Mouse (Mus musculus) adrenal gland, postnatal 14 days (tissue): ENCODE measurements around the gene Hist1h4j. TPM values are rescaled to one million over a fixed set of nuclear protein-coding genes. Genes with fewer than 3 reads are reported as not detected.

Experiments
- DNase-seq: peaks from one replicate; pipeline ENCODE4 v3.0.0; 2021; ENCODE audit warnings: mixed read lengths
- total RNA-seq: library from RNA; stranded (reverse); gene quantifications from 2 replicates; pipeline ENCODE4 v1.2.3, GENCODE M21; 2021

Hist1h4j gene
- total RNA-seq, 1 experiment from 2014 or later: 49.4 TPM

GRCm38 (mm10) chr13:21727948-21728572, 6.8 kb upstream of the Hist1h4j start:
- DNase-seq: no peak

DNA sequence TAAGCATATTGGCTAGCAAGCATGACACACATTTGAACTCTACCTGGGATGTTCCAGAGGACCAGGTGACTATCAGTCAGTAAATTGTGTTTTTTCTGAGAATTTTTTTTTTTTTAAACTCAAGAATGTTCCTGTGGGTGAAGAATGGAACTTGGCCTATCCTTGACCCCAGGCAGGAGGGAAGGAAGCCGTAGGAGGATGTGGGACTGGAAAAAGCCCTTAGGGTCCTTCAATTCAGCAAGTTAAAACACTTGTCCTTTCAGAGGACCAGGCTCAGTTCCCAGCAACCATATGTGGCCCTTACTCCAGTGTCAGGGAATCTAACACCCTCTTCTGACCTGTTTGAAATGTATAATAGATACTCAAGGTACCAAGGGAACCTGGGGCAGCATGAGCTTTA, 5.3 kb upstream of the Hist1h4j start:
- DNase-seq: no peak

GRCm38 (mm10) chr13:21733466-21733865, 1.4 kb upstream of the Hist1h4j start:
- no peak for DNase-seq

DNA sequence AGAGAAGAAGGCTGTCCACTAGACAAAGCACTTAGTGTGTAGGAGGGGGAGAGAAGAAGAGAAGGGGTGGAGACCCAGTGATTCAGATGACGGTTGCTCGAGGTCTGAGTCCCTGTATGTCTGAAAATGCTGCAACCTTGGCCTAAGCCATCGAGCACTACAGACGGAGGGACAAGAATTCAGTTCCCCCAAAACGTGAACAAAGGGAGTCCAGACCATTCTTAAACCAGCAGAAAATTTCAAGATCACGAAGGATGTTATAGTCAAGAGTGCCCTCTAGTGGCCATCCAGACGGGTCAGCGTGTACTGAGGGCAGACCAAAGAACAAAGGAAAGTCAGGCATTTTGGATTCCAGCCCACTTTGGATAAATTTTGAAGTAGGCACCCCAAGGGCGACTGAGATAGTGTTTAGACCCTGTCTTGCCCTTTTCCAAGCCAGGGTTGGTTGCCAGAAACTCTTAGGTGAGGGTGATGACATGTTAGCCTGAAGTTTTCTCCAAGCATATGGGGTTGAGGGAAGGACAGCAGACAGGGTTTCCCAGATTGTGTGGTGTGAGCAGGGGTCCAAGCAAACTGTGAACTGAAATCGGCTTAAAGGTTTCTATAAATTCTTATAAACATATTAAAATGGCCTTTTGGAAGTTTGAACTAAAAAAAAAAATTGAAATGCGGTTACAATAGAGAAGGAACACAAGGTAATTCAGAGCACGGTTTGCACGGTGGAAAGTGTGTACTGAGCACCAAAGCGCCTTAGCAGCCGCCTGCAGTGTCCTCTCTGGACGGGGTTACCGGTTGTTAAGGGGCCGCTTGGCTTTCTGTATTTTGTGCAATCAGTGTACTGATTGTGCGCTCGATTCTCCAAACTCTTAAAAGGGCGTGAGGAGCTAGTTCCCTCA, 606 bp upstream of the Hist1h4j start:
- peak; percentile 88 for DNase-seq

DNA sequence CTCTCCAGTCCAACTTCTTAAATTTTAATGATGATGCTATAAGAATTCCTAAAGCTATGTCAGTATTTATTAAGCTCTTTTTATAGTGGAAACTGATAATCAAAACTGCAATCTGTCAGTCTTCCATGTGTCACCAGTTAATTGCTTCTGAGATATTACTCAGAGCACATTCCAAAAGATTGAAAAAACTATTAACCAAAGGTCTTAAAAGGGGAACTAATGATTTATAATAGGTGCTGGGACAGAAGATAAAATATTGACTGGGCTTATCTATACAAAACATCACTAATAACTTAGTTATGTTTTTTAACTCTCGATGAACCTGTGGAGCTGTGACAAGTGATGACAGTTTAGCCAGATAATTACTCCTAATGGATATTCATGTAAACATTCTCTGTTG, 10.1 kb downstream of the Hist1h4j start:
- no peak for DNase-seq

GRCm38 (mm10) chr13:21749387-21750158, 14.7 kb downstream of the Hist1h4j start:
- DNase-seq: no peak

- DNase-seq: peak; percentile 94
These were observed 15.5 kb downstream of the Hist1h4j start, which contains the start of gene Hist1h4k for GRCm38 (mm10) chr13:21750159-21751017. Gene Hist1h4k, minus strand, starts transcription at chr13:21750505.

DNA sequence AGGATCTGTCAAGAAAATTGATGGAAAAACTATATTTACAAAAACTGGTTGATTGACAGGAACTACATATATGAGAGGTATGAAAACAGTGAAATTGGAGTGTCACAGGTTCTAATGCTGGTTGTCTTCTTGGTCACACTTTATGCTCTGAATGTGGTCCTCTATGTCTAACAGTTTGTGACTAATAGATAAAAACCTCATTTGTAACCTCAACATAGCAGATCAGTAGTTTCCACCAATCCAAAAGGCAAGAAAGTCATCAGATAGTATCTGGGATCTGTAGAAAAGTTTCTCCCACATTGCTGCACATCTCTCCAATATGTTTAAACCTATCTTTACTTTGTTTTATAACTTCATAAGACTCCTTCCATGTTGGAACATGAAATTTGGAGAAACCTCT, 16.6 kb downstream of the Hist1h4j start:
- DNase-seq: no peak

- DNase-seq: no peak
These were observed 17.0 kb downstream of the Hist1h4j start for GRCm38 (mm10) chr13:21751827-21752226.

GRCm38 (mm10) chr13:21752356-21752755, 17.5 kb downstream of the Hist1h4j start:
- no peak for DNase-seq

DNA sequence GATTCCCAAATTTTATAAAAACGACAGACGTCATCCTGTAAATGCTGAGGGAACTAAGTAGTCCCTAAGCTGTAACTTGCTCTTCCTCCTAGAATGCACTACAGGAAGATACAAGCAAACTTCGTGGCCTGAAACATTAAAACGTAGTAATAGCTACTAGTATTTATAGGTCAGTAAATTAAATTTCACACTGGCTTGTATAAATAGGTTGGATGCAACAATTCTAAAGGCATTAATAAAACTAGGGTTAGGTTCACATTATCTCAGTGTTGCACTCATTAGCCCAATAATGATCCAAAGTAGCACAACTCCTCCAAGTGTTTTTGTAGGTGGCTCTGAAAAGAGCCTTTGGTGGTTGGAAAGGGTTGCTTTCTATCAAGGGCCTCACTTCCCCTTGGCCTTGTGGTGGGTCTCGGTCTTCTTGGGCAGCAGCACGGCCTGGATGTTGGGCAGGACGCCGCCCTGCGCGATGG, 18.2 kb downstream of the Hist1h4j start:
- DNase-seq: no peak

GRCm38 (mm10) chr13:21753524-21754285, 18.8 kb downstream of the Hist1h4j start, which contains the start of the genes Hist1h2ak and Hist1h2bn:
Gene Hist1h2ak, minus strand, starts transcription at chr13:21753827.
Gene Hist1h2bn, plus strand, starts transcription at chr13:21754123.
- peak; percentile 68 for DNase-seq

DNA sequence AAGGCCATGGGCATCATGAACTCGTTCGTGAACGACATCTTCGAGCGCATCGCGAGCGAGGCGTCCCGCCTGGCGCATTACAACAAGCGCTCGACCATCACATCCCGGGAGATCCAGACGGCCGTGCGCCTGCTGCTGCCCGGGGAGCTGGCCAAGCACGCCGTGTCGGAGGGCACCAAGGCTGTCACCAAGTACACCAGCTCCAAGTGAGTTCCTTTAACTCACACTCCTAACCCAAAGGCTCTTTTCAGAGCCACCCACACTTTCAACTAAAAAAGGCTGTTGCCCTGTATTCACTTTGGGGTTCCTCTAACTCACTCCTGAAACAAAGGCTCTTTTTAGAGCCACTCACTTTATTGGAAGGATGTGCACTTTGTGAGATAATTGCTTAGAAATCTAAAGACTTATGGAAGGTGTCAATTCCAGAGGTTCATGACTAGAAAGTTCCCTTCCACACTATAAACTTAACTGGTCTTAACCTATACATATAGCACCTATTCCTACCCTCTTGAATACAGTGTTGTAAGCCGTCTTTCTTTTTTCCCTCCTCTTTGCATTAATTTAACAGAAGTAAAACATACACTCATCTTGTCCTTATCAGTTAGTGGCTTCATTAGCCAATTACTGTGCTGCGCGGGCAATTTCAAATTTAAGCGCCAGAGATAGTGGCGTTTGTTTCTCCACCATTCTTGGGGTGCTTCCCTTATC, 19.6 kb downstream of the Hist1h4j start:
- peak; percentile 59 for DNase-seq

- DNase-seq: no peak
These were observed 20.8 kb downstream of the Hist1h4j start for GRCm38 (mm10) chr13:21755707-21756106.

DNA sequence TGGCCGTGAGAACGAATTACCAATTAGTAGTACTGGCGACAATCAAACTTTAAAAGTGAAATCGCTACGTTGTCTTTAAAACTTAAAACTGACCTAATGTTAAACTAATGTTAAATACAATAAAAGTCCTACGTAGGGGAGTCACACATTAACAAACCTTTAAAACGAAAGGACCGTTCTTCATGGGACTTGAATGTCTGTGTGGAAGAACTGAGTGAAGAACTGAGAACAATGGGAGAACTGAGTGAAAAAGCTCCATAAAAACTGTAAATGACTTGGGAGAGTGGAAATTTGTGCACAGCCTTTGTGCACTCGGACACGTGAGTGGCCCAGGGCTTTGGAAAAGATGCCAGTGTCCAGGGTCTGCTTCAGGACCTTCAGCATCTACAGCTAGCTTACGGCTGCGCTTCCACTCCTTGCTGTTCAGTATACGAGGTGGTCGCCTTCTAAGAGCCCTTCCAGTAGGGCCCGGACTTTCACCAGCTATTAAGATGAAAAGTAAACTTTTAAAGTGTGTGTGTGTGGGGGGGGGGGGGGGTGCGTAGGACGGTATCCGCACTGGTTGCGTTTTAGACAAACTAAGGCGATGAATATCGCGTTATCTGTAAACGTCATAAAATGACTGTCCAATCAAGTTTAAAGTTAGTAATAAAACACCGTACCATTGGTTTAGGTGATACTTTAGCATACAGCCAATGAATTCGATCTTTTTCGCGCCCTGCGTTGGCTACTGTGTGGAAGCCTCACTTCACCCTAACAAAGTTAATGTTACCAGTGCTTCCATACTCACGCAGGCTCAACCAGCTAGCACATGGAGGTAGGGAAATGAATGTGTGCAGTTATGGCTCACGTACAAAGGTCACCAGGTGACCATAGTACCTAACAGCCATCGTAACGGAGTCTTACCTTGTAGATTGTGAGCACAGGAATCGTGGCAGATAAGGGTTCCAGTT, 44.2 kb downstream of the Hist1h4j start:
- DNase-seq: peak; percentile 80

GRCm38 (mm10) chr13:21779767-21780731, 45.2 kb downstream of the Hist1h4j start, which contains the start of gene Hist1h1b:
Gene Hist1h1b, minus strand, starts transcription at chr13:21780625.
- DNase-seq: peak; percentile 84

DNA sequence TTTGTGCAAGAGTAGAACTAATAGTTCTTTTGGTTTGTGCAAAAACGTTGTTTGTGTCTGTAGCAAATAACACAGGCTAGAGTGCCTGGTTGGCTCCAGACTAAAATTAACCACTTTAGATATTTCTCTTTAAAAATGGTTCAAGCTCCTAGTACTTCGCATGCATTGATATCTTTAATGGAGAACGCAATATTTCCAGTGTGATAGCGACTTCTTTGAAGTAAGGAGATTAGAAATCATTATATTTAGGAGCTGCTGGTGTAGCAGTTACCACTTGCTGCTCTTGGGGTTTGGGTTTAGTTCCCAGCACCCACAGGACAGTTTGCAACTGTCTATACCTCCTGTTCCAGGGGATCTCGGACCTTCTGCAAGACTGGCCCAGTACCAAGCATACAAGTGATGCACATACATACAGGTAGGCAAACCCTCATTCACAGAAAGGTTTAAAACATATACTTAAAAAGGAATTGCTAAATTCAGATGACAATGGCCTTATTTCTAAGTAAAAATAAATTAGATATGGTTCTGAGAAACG, 46.2 kb downstream of the Hist1h4j start:
- no peak for DNase-seq
